Mouse (Mus musculus): ENCODE data around the gene Hdac9.

Gene Hdac9

DNA sequence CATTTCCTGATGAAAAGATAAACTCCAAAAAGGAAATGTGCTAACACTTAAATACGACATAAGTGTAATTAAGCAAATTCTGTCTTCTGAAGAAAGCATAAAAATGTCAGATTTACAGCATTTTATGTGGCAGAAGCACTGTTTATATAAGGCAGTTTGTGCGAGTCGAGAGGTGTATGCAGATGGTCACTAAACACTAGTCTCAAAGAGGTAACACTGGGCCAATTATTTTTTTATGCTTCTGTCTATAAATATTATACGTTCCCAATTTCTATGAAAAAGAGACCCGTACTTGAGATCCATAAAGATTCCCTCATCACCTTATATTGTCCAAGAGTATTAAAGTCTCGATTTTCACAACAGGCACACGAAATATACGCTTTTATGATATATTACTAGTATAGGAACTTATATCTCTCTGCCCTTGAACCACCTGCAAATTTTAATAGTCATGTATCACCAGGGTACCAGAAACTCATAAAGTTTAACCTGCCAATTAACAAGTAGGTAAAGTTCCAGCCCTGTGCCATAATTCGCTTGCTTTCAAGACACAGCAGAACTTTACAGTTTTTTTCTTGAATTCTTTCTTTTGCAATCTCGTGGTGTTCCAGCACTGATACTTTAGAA, 322.6 kb downstream of the Hdac9 start:
- no peak for DNase-seq (ENCODE audit: low spot score)

DNA sequence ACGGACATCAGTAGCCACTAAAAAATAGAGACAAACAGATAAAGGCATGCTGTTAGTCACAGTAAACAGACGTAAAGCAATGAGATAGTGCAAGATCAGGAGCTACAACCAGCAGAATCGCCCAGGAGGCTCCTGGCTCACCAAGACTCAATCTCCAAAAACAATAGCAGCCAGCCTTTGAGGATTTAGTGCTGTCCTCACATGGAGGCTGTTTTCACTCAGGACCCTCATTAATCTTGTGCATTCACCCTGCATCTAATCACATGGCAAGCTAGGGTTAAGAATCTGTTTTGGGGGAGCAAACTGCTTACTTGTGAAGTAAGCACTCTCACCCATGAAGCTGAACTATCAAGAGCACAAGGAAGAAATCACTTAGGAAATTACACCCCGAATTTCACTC, 329.7 kb downstream of the Hdac9 start:
- no peak for DNase-seq (ENCODE audit: low spot score)

DNA sequence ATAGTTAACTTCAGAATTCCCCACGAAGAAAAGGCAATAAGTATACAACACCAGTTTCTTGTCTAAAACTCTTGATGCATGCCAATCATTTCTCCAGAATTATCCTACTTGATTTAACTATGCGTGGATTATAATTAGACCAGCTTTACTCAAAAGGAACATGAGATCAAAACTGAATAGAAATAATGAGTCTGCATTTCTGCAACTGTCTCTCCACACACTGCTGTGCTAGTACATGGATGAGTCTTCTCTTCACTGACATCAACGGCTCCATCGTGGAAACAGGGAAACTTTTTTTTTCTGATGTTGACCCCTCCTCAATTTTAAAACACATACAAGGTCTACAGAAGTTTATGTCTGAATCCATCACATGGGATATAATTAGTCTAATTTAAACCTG, 334.4 kb downstream of the Hdac9 start:
- DNase-seq (ENCODE audit: low spot score): no peak

DNA sequence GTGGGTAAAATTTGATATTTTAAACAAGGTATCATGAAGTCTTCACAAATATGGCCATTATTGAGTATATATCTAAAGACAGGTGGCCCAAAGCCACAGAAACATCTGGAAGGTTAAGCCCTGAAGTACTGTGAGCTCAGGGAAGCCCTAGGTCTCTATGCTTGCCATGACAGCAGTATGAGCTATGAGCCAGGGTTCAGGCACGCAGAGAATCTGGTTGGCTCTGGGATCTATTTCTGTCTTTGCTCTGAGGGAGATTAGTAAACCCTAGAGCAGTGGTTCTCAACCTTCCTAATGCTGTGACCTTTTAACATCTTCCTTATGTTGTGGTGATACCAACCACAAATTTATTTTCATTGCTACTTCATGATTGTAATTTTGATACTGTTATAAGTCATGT, 337.7 kb downstream of the Hdac9 start:
- no peak for DNase-seq (ENCODE audit: low spot score)

DNA sequence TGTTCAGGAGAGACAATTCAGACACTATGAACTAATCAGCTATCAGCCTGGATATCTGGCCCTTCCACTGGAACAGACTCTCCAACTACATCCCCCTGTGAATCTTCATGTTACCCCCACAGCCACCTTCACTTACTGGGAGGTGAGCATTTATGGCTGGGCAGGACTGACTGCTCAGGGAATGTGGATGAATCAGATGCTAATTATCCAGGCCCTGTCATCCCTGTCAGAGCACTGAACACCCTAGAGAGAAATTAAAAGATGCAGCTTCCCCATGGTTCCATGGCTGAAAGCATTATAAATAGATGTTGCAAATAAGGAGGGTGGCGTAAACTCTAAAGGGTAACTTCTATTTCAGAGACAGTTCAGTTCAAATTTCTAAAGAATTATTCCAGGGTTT, 345.8 kb downstream of the Hdac9 start:
- DNase-seq (ENCODE audit: low spot score): no peak

DNA sequence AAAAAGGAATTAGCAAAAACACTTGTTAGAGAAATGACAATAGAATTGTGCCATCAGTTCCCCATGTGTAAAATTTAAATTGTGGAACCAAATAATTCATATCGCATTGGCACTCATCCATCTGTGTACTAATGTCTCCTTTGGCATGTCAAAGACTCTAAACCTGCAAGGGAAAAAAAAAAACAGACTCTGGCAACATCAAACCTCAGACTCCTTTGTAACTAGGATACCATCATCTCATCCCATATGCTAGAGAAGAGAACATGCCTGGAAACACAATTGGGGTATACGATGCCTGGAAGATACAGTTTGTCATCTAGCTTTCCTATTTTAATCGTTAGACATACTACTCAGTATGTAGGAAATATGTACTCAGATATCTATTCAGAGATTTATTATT, 347.4 kb downstream of the Hdac9 start:
- no peak for DNase-seq (ENCODE audit: low spot score)

DNA sequence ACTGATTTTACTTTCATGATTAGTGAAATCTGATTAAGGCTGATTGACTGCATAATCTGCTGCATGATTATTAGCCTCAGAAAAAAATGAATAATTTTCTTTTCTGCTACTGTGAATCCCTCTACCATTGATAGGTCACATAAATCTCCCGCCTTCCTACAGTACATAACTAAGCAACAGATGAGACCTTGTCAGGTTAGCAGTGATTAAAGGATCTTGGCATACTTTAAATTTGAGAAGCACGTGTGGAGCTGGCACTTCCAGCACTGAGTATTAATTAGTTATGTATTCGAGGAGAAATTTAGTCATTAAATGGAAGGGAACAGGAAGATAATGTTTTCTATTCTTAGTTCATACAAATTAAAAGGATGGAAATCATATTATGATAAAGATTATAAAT, 347.8 kb downstream of the Hdac9 start:
- no peak for DNase-seq (ENCODE audit: low spot score)

DNA sequence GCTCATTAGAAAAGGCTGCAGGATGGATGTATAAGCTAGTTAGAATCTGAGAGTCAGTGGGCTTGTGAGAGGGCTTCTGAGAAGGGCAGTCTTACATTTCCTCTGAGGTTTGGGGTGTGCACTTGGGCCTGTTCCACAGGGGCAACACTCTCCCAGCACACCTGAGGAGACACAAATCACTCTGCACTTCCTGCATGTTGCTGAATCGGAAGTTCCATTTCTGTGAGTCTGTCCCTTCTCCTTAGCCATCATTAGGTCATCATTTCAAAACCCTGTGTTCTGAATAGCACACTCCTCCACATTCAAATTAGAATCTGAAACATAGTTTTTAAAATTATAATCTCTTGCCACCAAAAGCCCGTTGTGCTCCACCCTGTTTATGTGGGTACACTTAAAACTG, 354.6 kb downstream of the Hdac9 start:
- DNase-seq (ENCODE audit: low spot score): no peak

DNA sequence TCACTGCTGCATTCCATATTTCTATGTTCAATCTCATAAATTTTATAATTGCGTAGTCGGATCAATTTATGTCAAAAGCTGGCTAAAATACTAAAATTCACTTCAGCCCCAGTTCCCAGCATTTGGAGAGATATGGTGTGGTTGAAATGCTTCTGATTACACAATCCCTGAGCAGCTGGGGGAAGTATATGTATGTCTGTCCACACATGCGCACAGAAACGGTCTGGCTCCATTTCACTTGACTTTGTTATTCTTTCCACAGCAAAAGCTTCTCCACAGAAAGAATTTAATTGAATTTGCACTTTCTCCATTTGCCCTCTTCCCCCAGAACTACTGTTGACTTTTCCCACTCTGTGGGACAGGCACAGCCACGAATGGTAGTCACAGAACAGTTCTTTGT, 357.9 kb downstream of the Hdac9 start:
- no peak for DNase-seq (ENCODE audit: low spot score)

DNA sequence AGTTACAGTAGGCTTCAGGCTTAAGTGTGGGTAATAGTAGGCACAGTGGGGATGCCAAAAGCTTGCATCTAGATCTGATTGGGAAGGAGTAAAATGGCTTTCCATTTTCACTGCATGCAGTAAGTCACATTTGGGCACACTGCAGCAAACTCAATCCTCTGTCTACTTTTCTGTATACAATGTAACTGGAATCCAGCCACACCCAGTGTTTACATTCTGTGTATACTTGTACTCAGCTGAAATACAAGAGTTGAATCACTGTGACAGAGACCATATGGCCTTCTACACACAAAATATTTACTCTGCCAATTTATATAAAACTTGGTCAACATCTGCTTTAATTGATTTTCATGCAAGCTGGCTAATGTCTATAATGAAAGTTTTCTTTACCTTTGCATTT, 362.1 kb downstream of the Hdac9 start:
- DNase-seq (ENCODE audit: low spot score): no peak

DNA sequence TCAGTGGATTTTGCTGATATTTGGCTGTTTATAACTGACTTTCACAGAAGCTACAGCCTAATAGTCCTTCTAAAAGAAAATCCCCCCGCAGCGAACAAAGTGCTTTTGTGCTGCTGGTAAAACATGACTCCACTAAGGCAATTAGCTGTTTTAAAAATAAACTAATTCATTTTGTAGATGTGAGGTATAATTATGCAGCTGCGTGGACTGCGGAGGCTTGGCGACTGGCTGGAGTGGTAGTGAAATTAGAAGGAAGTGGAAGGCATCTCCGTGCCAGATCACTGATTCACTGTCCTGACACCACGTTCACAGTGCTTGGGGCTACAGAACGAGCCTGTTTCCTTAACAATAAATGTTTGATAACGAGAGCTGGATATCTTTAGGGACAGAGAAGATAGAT, 366.6 kb downstream of the Hdac9 start:
- no peak for DNase-seq (ENCODE audit: low spot score)

DNA sequence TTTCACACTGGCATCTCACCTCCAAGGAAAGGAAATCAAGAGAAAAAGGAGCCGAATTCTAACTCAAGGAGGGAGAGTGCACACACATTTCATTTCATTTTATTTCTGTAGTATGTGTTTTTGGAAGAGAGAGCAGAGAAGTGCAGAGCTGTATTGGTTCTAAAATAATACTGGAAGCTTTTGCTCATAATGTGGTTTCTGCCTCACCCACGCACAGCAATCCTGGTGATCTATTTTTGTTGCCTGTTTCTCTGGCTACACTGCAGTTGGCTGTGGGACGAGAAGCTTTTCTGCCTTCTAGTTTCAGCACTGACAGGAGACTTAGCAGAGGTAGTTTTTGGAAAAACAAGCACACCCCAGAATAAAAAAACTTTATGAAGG, 387.7 kb downstream of the Hdac9 start:
- DNase-seq (ENCODE audit: low spot score): no peak

DNA sequence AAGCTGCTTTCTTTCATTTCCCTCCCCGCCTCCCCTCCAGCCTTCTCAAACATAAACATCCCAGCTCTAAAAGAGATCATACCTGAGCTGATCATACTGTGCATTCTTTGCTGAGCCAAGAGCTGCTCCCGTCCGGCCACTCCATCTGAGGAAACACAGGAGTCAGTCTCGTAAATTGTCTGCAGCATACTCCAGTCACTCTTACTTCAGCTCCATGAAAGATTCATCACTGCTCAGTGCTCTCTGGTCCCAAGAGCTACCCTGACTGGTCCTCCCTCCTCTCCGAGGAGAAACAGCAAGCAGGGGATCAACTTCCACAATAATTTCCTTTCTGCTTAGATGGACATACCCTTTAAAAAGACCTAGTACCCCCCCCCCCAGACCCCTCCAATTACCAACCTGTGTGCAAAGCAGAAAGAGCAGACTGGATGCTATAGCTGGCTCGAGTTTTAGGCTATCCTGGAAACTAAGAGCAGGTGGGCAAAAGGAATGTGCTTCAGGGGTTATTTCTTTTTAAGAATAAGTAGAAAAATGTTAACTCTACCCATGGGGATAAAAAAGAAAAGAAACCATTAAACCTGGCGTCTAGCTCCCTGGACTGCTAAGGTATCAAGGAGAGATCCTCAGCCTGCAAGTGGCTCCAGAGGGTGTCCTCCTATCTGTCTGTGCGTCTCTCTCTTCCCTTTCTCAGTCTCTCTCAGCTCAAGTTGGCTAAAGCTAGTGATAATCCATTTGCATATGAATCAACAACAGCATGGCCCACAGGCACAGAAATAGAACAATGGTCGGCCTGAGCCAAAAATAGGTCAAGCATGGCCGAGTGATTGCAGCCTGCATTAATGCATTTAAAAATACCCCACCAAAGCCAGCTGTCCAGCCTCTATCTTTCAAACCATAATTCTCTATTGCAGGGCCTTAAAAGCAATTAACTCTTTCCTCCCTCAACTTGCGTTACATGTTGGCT, 388.4 kb downstream of the Hdac9 start:
- no peak for DNase-seq (ENCODE audit: low spot score)

DNA sequence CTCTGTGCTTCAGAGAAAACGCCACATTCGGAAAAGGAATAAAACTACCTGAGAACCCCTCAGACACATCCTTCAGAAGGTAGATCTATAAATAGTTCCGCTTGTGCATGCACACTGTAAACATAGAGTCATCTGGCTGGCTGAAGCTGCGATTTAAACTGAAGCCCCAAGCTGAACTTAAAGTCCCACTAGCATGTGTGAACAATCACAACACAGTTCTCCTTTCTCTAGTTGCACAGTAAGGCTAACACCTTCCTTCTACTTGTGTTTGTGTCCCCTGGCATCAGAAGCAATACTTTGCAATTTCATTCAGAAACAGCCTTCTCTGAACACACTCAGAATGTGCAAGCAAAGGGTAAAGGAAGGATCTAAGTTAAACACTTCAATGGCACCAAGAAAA, 389.1 kb downstream of the Hdac9 start:
- DNase-seq (ENCODE audit: low spot score): no peak

DNA sequence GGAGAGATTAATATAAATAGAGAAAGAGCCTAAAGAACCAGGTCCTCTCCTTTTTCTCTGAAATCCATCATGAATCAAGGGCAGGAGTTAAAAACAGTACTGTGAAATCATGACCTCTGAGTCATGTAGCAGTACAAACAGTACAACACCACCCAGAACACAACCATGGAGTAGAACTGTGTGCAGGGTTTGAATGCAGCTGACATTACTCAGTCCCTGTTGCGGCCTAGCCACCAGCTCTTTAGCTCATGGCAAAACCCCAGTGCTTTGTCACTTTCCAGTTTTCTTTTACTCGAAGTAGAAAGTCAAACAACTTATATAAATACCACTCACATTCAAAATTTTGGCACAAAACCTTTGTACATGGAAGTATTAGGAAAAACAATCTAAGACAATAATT, 395.4 kb downstream of the Hdac9 start:
- no peak for DNase-seq (ENCODE audit: low spot score)

DNA sequence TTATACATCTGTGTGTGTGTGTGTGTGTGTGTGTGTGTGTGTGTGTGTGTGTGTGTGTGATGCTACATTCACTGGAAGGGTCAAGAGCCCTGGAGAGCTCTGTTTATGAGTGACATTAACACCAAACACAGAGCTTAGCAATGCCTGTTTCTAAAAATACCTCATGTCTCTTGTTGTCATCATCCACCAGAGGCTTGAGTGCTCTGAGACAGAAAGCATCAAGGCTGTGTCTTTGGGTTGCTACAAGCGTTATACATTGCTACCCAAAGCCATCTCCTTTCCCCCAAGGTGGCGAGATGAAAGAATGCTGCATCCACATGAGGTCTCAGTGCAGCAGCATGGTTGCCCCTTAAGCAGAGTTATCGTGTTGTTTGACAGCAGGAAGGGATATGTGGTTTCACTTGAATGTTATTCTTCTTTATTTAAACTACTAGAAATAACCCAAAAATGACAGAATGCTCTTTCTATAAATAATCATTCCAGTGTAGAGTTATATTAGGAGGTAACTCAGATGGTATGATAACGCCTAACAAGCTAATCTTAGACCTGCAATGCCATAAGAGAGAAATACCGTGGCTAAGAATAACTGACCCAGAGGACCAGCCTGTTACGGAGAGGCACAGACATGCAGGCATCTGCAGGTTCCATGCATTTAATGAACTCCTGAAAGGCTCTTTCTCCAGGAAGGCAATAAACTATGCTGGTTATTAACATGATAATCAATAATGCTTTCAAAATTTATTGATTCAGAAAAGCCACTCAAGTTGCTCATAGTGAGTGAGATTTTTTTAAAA, 399.9 kb downstream of the Hdac9 start:
- no peak for DNase-seq (ENCODE audit: low spot score)

DNA sequence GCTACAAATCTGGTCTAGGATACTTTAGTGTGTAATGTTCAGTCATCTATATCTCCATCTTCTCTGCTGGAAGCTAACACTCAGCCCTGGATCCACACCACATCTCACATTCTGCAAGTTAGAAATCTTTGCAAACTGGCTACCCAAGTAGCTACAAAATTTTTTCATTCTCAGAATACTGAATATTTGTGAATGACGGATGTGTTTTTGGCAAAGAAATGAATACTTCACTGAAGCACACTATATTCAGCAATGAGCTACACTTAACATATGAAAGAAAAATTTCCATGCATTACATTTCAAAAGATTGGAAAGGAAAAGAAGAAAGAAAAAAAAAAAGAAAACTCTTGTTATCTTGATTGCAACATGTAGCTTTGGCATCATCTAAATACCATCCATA, 410.6 kb downstream of the Hdac9 start:
- DNase-seq (ENCODE audit: low spot score): no peak

DNA sequence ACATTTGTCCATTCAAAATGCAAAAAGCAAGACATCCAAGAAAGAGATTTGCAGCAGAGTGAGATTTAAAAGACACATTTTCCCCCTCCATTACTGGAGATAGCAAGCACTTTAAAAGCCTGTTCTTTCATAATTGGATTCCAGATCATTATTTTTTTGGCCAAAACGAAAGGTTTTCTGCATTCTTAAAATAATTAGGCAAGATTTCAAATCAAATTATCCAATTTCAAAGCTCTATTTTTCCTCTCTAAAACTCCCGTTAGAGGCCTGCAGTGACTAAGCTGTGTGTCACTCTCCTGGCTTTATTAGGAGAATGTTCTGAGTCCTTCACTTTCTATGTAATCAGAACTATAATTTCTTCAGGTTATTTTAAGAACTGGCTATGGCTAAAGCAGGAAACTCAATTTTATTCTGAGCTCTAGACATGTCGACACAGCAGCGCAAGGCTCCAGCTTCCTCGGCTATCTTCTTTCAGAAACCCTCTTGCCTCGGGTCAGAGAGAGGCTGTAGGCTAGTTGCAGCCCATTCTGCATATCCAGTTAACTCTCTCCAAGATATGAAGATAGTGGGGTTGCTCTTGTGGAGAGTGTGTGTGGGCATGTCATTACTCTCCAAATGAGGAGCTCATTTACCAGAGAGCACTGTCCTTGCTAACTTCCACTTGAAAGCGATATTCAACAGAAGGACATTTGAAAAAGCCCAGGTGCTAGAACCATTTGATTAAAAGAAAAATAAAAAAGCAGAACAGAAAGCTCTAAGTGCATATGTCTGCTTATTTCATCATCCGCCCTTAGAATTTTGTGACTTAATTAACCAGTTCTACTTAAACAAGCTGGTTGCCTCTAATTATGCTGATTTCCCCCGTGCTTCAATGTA, 417.9 kb downstream of the Hdac9 start:
- no peak for DNase-seq (ENCODE audit: low spot score)

DNA sequence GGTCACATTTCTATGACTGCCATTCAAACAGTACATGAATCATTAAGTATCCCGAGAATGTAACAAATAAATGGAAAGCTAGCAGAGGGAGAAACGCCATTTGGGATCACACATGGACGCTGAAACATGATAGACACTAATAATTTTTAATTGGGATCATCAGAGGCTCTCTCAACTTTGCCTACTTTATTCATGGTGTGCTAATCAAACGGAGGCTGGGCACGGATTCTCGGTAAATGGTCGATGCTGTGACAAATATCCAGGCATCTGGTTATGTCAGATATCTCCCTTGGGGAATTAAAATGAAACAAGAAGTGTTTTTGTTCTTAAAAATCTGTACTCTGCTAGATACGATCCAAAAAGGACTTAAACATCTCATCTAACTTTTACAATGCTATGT, 418.6 kb downstream of the Hdac9 start:
- DNase-seq (ENCODE audit: low spot score): no peak

DNA sequence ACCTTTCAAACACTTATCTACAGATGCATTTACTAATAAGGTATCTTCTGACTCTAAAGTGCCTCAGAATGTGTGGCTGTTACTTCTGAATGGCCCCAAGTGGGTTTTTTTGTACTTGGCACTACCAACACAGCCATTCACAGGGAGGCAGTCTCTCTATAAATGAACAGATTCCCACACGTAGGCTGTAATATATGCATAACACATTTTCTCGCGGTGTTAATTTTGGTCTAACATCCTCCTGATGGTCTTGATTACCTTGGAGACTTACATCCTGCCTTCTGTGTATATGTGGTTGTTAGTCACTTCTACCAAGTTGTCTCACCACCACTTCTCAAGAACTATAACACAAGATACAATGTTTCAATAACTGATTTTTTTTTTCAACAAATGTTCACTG, 419.2 kb downstream of the Hdac9 start:
- no peak for DNase-seq (ENCODE audit: low spot score)

DNA sequence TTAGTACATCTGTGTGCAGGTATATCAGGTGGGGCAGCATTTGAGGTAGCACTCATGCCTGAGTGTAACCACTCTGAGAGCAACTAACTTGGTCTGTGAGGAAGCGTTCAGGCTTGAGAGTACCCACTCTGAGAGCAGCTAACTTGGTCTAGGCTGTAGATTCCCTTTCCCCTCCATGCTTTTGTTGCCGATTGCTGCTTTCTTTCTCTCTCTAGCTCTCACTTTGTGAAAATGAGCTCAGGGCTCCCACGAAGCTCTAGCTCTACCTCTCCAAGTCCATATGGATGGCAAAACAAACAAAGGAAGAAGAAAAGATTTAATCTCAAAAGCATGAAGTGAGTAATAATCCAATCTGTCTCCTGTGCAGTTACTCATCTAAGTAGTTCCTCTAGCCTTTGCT, 421.0 kb downstream of the Hdac9 start:
- no peak for DNase-seq (ENCODE audit: low spot score)

DNA sequence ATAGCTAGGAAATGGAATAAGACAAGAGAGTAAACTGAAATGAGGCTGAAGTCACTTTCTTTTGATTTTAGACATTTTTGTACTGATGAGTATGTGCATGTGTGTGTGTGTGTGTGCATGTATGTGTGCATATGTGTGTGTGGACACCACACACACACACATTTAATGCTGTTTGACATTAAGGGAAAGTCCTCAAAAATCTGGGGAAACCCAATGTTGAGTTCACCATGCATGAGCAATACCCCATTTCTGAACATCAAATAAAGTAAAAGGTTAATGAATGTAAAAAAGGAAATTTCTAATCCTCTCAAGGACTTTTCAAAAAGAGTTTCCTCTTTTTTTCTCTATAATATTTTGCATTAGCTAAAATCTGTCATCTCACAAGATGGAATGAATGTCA, 427.3 kb downstream of the Hdac9 start:
- no peak for DNase-seq (ENCODE audit: low spot score)

All from testis, postnatal 10 days (tissue).